Mouse (Mus musculus) thymus, adult 18-20 months (tissue): ENCODE measurements around the gene Fcho1.

ENCODE experiments used
- DNase-seq, 2 experiments: peaks; one replicate each; pipeline ENCODE4 v3.0.0; 2022; ENCODE audit warnings: mixed read lengths in 2 of 2

The Fcho1 gene

GRCm38 (mm10) chr8:71681369-71681915 lies 44.1 kb downstream of the Fcho1 start:
- no peak for DNase-seq

DNA sequence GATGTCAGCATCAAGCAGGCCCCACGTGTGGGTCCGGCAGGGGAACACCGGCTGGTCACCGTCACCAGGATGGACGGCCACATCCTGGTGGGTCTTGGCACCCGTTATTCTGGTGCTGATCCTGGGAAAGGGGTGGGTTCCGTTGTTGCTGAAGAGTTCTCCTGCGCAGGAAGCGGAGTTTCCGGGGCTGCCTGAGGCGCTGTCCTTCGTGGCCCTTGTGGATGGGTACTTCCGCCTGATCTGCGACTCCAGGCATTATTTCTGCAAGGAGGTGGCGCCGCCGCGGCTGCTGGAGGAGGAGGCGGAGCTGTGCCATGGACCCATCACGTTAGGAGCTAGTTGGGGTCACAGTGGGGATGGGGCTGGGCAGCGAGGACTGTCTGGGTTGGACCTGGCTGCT lies 45.0 kb downstream of the Fcho1 start:
- DNase-seq: no peak

- DNase-seq: no peak
These were observed 45.9 kb downstream of the Fcho1 start for GRCm38 (mm10) chr8:71679550-71680168.

GRCm38 (mm10) chr8:71679116-71679515 lies 46.4 kb downstream of the Fcho1 start:
- no peak for DNase-seq

DNA sequence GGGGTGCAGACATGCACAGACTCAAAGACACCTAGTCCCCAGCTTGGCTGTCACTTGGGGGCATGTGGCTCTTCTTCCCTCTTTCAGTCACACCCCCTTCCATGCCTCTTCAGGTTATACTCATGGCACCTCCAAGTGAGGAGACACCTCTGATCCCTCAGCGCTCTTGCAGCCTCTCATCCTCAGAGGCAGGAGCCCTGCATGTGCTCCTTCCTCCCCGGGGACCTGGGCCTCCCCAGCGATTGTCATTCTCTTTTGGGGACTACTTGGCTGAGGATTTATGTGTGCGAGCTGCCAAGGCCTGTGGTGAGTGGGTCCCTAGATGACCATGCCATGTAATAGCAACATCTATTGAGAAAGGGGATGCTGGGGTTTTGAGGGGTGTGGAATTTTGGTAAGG lies 47.3 kb downstream of the Fcho1 start:
- DNase-seq: no peak

GRCm38 (mm10) chr8:71677555-71677954 lies 48.0 kb downstream of the Fcho1 start:
- no peak for DNase-seq

GRCm38 (mm10) chr8:71676803-71677202 lies 48.7 kb downstream of the Fcho1 start:
- DNase-seq: no peak

- peak; percentile 51 to 66 for DNase-seq
These were observed 49.3 kb downstream of the Fcho1 start, which contains the start of gene Jak3 for GRCm38 (mm10) chr8:71676020-71676741. Gene Jak3 (plus strand): TSS chr8:71676296.

- no peak for DNase-seq
These were observed 50.0 kb downstream of the Fcho1 start for GRCm38 (mm10) chr8:71675456-71676019.

DNA sequence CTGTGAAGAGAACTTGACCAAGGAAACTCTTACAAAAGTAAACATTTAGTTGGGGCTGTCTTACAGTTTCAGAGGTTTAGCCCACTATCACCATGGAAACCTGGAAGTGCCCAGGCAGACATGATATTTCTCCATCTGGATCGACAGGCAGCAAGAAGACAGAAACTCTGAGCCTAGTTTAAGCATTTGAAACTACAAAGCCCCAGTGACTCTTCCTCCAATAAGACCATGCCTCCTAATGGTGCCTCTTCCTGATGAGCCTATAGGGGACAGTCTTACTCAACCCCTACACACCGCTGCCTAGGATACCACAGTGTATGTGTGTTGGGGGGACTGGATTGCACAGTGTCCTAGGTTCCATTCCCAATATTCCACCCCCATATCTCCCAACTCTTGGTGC lies 51.4 kb downstream of the Fcho1 start:
- DNase-seq: no peak

DNA sequence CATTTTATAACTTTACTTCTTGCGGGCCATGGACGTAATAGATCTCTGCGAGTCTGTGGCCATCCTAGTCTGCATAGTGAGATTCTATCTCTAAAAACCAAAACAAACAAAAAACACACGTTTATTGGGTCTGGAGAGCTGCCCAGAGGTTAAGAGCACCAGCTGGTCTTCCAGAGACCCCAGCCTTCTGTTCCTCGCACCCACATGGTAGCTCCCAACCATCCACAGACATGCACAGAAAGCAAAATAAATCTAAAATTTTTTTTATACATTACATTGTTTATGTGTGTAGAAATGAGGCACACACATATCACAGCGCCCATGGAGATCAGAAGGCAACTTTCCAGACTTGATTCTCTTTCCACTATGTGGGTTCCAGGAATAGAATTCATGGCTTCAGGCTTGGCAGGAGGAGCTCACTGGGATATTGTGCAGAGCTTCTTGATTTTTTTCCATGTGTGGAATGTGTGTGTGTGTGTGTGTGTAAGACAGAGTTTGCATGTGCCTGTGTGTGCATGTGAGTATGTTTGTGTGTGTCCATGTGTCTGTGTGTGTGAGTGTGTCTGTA lies 53.3 kb downstream of the Fcho1 start:
- no peak for DNase-seq

GRCm38 (mm10) chr8:71671549-71671965 lies 54.0 kb downstream of the Fcho1 start, which contains the start of gene Unc13a:
Gene Unc13a (minus strand): TSS chr8:71671757.
- DNase-seq: peak; percentile 71

GRCm38 (mm10) chr8:71670621-71671548 lies 54.6 kb downstream of the Fcho1 start:
- no peak for DNase-seq

GRCm38 (mm10) chr8:71670198-71670597 lies 55.3 kb downstream of the Fcho1 start:
- no peak for DNase-seq

DNA sequence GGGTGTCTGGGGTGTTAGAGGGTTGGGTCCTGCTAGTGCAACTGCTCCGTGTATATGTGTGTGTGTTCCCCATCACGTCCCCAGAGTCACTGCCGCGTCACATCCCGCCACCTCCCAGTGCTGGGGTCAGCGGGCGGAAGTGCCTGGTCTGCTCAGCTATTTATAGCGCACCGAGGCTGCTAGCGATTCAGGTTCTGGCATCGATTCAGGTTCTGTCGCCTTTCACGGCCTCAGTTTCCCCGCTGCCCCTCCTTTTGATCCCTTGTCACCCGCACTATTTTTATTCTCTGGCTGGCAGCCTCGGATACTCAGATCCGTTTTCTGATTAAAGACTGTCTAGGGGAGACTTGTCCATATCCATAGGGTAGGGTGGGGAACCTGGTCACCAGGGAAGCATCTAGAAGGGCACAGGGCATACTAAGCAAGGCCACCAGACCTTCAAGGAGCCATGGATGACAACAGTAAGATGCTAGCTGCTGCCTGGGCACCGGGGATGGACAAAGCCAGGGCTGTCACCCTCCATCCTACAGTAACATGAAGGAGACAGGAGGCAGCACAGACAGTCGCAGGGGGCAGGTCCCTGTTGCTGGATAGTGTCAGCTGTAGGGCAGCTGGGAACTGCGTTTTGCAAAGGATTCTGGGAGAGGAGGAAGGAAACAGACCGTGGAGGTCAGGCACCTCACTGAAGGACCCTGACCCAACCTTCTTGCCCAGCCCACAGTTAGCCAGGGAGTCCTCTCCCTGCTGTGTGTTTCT lies 57.1 kb downstream of the Fcho1 start:
- peak in 1 of 2 experiments; percentile 39 for DNase-seq

DNA sequence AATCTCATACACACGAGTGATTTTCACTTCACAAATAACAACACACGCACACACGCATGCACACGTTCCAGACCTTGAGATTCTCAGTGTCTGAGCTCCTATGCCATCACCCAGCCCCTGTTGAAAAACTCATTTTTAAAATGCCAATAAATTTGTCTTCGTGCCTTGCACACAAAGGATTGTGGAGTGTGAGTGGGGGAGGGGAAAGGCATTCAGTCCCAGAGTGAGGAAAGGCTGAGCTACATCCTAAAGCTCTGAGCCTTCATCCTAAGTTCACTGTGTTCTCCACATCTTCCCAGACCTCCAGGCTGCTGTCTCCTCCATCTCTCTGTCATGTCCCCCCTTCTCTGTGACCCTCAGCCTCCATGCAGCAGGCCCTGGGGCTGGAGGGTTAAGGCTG lies 58.3 kb downstream of the Fcho1 start:
- no peak for DNase-seq

DNA sequence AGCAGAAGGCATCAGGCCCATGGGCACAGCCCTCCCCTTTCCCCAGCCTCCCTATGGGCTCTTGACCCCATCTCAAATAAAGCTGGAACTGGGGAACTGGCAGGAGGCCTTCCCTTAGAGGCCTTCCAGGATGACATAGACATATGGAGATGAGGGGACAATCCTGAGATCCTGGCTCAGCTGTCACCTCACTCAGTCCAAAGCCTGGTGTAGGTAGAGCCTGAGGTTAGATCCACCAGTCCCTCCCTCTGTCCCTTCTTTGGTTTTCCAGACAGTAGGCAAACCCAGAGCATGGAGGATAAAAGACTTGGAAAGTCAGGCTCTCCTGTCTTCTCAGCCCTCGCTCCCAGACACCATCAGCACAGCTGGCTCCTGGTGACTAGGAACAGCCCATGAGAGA lies 58.7 kb downstream of the Fcho1 start:
- no peak for DNase-seq

GRCm38 (mm10) chr8:71665331-71666130 lies 60.0 kb downstream of the Fcho1 start:
- peak in 1 of 2 experiments; percentile 55 for DNase-seq

GRCm38 (mm10) chr8:71660325-71661120 lies 65.0 kb downstream of the Fcho1 start:
- peak; percentile 53 to 57 for DNase-seq

GRCm38 (mm10) chr8:71659751-71660150 lies 65.8 kb downstream of the Fcho1 start:
- no peak for DNase-seq
